Mouse (Mus musculus): ENCODE data around the gene Vps45. TPM values are rescaled to one million over a fixed set of nuclear protein-coding genes. Genes with fewer than 3 reads are reported as not detected.

Gene Vps45
- polyA plus RNA-seq, 1 experiment, result 33.3 TPM

DNA sequence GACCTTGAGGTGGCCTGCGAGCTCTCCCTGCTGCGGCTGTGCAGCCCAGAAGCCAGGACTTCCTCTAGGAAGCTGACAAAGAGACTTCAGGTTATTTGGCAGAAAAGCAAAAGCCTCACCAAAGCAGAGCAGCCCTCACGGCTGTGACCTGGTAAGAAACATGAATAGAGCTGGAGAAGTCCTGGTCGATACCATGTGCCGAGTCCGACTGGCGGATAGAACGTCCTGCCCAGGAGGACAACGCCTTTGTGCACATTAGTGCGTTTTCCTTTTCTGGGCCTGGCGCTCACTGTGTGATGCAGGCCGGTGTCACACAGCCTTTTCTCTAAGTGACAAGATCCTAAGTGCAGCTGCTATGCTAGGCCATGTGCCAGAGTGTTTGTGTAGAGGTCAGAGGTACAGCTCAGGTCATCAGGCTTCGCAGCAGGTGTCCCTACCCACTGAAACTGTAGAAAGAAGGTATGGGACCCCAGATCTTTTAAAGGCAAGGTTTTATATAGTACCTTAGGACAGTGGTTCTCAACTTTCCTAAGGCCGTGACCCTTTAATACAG is 58.1 kb downstream of the Vps45 start:
- WGBS, result 47% methylated on average over 14 of the region's 14 CpGs

DNA sequence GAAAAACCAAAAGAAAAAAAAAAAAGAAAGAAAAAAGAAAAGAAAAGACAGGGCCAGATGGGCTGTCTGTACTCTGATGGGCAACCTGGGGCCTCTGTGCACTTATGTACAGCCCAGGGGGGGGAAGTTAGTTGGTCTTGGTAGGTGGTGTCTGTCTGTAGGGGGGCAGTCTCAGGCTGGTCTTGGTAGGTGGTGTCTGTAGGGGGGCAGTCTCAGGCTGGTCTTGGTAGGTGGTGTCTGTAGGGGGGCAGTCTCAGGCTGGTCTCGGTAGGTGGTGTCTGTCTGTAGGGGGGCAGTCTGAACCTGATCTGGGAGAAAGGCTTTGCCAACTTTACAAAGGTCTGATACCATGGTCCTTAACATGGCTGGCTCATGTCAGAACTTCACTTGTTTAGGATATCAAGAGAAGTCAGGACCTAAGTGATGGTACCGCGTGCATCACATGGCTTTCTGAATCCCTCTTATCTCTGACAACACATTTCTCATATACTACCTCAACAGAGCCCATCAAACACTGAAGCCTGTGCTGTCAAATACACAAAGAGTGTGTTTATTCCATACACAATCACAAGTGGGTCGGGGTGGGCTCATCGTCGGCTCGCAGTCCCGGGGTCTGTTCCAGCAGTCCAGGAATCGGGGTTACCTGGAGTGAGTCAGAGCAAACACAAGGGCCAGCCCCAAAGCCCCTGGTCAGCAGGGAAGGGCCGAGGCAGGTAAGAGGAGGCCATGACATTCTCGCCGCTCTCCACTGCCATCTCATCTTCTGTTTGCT is 58.8 kb downstream of the Vps45 start:
- TF ChIP-seq POLR2A (IDR thresholded peaks at IDR 0.05; ENCODE audit: borderline replicate concordance, insufficient read depth, low read length), result no peak
- TF ChIP-seq CTCF (IDR thresholded peaks at IDR 0.05; ENCODE audit: borderline replicate concordance, insufficient read depth, low read depth, low read length), result no peak
- no peak overlapping the region for H3K4me3 ChIP-seq (replicated peaks; ENCODE audit: insufficient read depth, low read depth, low read length)
- DNase-seq, result no peak
- H3K4me1 ChIP-seq (ENCODE audit: control insufficient read depth, insufficient read depth, low read length), result peaks cover 28% of the 10 kb centered on the region
- no peaks in the 10 kb centered on the region for H3K27me3 ChIP-seq (ENCODE audit: control insufficient read depth, insufficient read depth, low read length)
- H3K27ac ChIP-seq (ENCODE audit: insufficient read depth, low read length), result peak overlapping the region; percentile 46
- WGBS, result 86% methylated on average over 12 of the region's 12 CpGs

More for the DNA sequence above, 58.1 kb downstream of the Vps45 start:
- peak in 1 of 2 experiments; percentile 52 for DNase-seq
- H3K27ac ChIP-seq (ENCODE audit: insufficient read depth, low read length), result peak overlapping the region; percentile 46
- TF ChIP-seq CTCF (IDR thresholded peaks at IDR 0.05; ENCODE audit: borderline replicate concordance, insufficient read depth, low read depth, low read length) (no peak), POLR2A (IDR thresholded peaks at IDR 0.05; ENCODE audit: borderline replicate concordance, insufficient read depth, low read length) (no peak)
- no peaks in the 10 kb centered on the region for H3K27me3 ChIP-seq (ENCODE audit: control insufficient read depth, insufficient read depth, low read length)
- peaks cover 28% of the 10 kb centered on the region for H3K4me1 ChIP-seq (ENCODE audit: control insufficient read depth, insufficient read depth, low read length)
- H3K4me3 ChIP-seq (replicated peaks; ENCODE audit: insufficient read depth, low read depth, low read length), result no peak overlapping the region

GRCm38 (mm10) chr3:95997203-95997721 is 61.0 kb downstream of the Vps45 start:
- peak; percentile 70 to 77 for DNase-seq
- H3K4me3 ChIP-seq (replicated peaks; ENCODE audit: insufficient read depth, low read depth, low read length), result peak overlapping the region; percentile 46

GRCm38 (mm10) chr3:95996451-95997073 is 61.7 kb downstream of the Vps45 start:
- Histone ChIP-seq H3K27ac (ENCODE audit: insufficient read depth, low read length) (peak overlapping the region; percentile 92; the same call in 1 of the 2 replicates), H3K4me3 (replicated peaks; ENCODE audit: insufficient read depth, low read depth, low read length) (peak overlapping the region; percentile 88), H3K27me3 (ENCODE audit: control insufficient read depth, insufficient read depth, low read length) (no peaks in the 10 kb centered on the region), H3K4me1 (ENCODE audit: control insufficient read depth, insufficient read depth, low read length) (peaks cover 35% of the 10 kb centered on the region)
- WGBS, result 9% methylated on average over 6 of the region's 6 CpGs
- no peak for DNase-seq
- TF ChIP-seq CTCF (IDR thresholded peaks at IDR 0.05; ENCODE audit: borderline replicate concordance, insufficient read depth, low read depth, low read length), result no peak
- no peak for TF ChIP-seq POLR2A (IDR thresholded peaks at IDR 0.05; ENCODE audit: borderline replicate concordance, insufficient read depth, low read length)

More at GRCm38 (mm10) chr3:95997203-95997721, 61.0 kb downstream of the Vps45 start:
- no peak for TF ChIP-seq POLR2A (IDR thresholded peaks at IDR 0.05; ENCODE audit: borderline replicate concordance, insufficient read depth, low read length)
- no peak for TF ChIP-seq CTCF (IDR thresholded peaks at IDR 0.05; ENCODE audit: borderline replicate concordance, insufficient read depth, low read depth, low read length)
- H3K27me3 ChIP-seq (ENCODE audit: control insufficient read depth, insufficient read depth, low read length), result no peaks in the 10 kb centered on the region
- peak overlapping the region; percentile 92 for H3K27ac ChIP-seq (ENCODE audit: insufficient read depth, low read length)
- WGBS, result 21% methylated on average over 9 of the region's 9 CpGs
- H3K4me1 ChIP-seq (ENCODE audit: control insufficient read depth, insufficient read depth, low read length), result peaks cover 36% of the 10 kb centered on the region

DNA sequence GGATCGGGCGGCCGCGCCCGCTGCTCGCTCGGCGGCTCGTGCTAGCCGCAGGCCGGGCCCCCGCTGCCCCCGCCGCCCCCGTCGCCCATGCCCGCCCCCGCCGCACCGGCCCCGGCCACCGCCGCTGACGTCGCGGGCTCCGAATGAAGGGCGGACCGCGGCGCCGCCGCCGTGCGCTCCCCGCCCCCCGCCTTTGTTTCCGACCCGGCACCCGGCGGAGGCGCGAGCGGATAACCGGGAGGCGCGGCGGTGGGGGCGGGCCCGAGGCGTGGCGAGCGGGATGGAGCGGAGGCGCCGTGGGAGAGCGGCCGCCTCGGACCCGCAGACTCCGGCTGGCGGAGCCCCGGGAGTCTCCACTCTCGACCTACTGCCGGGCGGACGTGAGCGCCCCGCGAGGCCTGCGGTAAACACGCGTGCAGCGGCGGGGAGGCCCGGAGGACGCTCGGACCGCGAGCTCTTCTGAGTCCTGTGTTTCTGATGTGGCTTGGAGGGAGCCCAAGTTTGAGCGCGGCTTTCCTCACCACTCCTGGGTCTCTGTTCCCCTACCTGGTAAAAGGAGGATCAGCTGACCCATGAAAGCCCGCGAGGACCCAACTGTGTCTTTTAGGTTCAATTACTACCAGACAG is 62.4 kb downstream of the Vps45 start, which contains the start of gene Plekho1:
Gene Plekho1 (minus strand): TSS at position 200 of the 627 bp plus-strand sequence.
- H3K27me3 ChIP-seq (ENCODE audit: control insufficient read depth, insufficient read depth, low read length), result no peaks in the 10 kb centered on the region
- peaks cover 33% of the 10 kb centered on the region for H3K4me1 ChIP-seq (ENCODE audit: control insufficient read depth, insufficient read depth, low read length)
- TF ChIP-seq CTCF (IDR thresholded peaks at IDR 0.05; ENCODE audit: borderline replicate concordance, insufficient read depth, low read depth, low read length) (no peak), POLR2A (IDR thresholded peaks at IDR 0.05; ENCODE audit: borderline replicate concordance, insufficient read depth, low read length) (no peak)
- peak within 1 kb of the TSS; percentile 92 for H3K27ac ChIP-seq (ENCODE audit: insufficient read depth, low read length)
- peak; percentile 80 to 81 for DNase-seq
- WGBS, result under 1% methylated on average over 82 of the region's 84 CpGs
- peak within 1 kb of the TSS; percentile 88 for H3K4me3 ChIP-seq (replicated peaks; ENCODE audit: insufficient read depth, low read depth, low read length)

- TF ChIP-seq POLR2A (IDR thresholded peaks at IDR 0.05; ENCODE audit: borderline replicate concordance, insufficient read depth, low read length) (0 out of 2 replicates have a peak, but pooled peaks have one; percentile 7), CTCF (IDR thresholded peaks at IDR 0.05; ENCODE audit: borderline replicate concordance, insufficient read depth, low read depth, low read length) (no peak)
- DNase-seq, result peak; percentile 65 to 79
- Histone ChIP-seq H3K27me3 (ENCODE audit: control insufficient read depth, insufficient read depth, low read length) (no peaks in the 10 kb centered on the region), H3K4me1 (ENCODE audit: control insufficient read depth, insufficient read depth, low read length) (peaks cover 33% of the 10 kb centered on the region), H3K27ac (ENCODE audit: insufficient read depth, low read length) (peak overlapping the region; percentile 92), H3K4me3 (replicated peaks; ENCODE audit: insufficient read depth, low read depth, low read length) (peak overlapping the region; percentile 88)
- 1% methylated on average over 50 of the region's 51 CpGs for WGBS
Measured at GRCm38 (mm10) chr3:95994975-95995801, 63.1 kb downstream of the Vps45 start.

All from cerebellum, adult 2 months (tissue).